Mouse (Mus musculus) midbrain, embryonic 12.5 days (tissue): ENCODE results near the gene Ropn1l. TPM values are rescaled to one million over a fixed set of nuclear protein-coding genes. Genes with fewer than 3 reads are reported as not detected.

ENCODE experiments used
- ATAC-seq: fragments of 200-750 bp; cut with Nextera tagmentation; 2 replicates; pipeline ENCODE4 v1.8.0; 2017; ENCODE audit warnings: low read depth, moderate TSS enrichment, moderate library complexity; ENCODE audit not compliant: low FRiP score
- H3K27ac ChIP-seq: fragments of 300-500 bp; sonication (generic); replicated peaks from 2 replicates; pipeline ENCODE4 v1.5.1; 2016; ENCODE audit warnings: mild to moderate bottlenecking
- H3K27me3 ChIP-seq: fragments of 300-500 bp; sonication (generic); 2 replicates; pipeline ENCODE4 v1.6.1; 2016; ENCODE audit warnings: mild to moderate bottlenecking
- H3K36me3 ChIP-seq: fragments of 300-500 bp; sonication (generic); 2 replicates; pipeline ENCODE4 v1.6.1; 2016
- H3K4me1 ChIP-seq: fragments of 300-500 bp; sonication (generic); 2 replicates; pipeline ENCODE4 v1.6.1; 2016
- H3K4me2 ChIP-seq: fragments of 300-500 bp; sonication (generic); replicated peaks from 2 replicates; pipeline ENCODE4 v1.6.1; 2016; ENCODE audit warnings: mild to moderate bottlenecking, moderate library complexity
- H3K4me3 ChIP-seq: fragments of 300-500 bp; sonication (generic); 2 replicates; pipeline ENCODE4 v1.5.1; 2016; ENCODE audit warnings: mild to moderate bottlenecking
- H3K9ac ChIP-seq: fragments of 300-500 bp; sonication (generic); replicated peaks from 2 replicates; pipeline ENCODE4 v1.6.1; 2016; ENCODE audit warnings: mild to moderate bottlenecking, moderate library complexity
- H3K9me3 ChIP-seq: fragments of 300-500 bp; sonication (generic); 2 replicates; pipeline ENCODE4 v1.6.1; 2016; ENCODE audit warnings: mild to moderate bottlenecking
- WGBS: fragments of 180-500 bp; shearing (Covaris S2); methylation state at CpG from one replicate; pipeline ENCODE4 v1.1.7; 2016; 5-methylcytosine and 5-hydroxymethylcytosine counted together
- polyA plus RNA-seq: library from polyadenylated mRNA; unstranded; fragments of >200 nt; fragmentation: Nextera tagmentation; extraction: Ambion mirVana; gene quantifications from 2 replicates; pipeline ENCODE4 v1.2.1, GENCODE M21; 2016

Ropn1l gene
- polyA plus RNA-seq, 1 experiment from 2014 or later: 1.9 TPM

- no peaks in the 10 kb centered on the region for H3K4me1 ChIP-seq
- no peak overlapping the region for H3K4me2 ChIP-seq
- H3K9ac ChIP-seq: no peak overlapping the region
- no peak overlapping the region for H3K27ac ChIP-seq
- no peak overlapping the region for H3K4me3 ChIP-seq
- no peaks in the 10 kb centered on the region for H3K27me3 ChIP-seq
- no peaks in the 10 kb centered on the region for H3K9me3 ChIP-seq
- 90% methylated on average over 5 of the region's 5 CpGs for WGBS
- no peak for ATAC-seq
- H3K36me3 ChIP-seq: peaks cover 82% of the 10 kb centered on the region
Measured at GRCm38 (mm10) chr15:31466295-31466694, 12.8 kb upstream of the Ropn1l start.

- no peaks in the 10 kb centered on the region for H3K27me3 ChIP-seq
- no peak overlapping the region for H3K9ac ChIP-seq
- H3K4me1 ChIP-seq: no peaks in the 10 kb centered on the region
- no peak overlapping the region for H3K4me3 ChIP-seq
- 91% methylated on average over 2 of the region's 2 CpGs for WGBS
- no peak for ATAC-seq
- H3K27ac ChIP-seq: no peak overlapping the region
- no peaks in the 10 kb centered on the region for H3K9me3 ChIP-seq
- H3K4me2 ChIP-seq: no peak overlapping the region
- peaks cover 84% of the 10 kb centered on the region for H3K36me3 ChIP-seq
Measured at GRCm38 (mm10) chr15:31465806-31466205, 12.3 kb upstream of the Ropn1l start.

GRCm38 (mm10) chr15:31460571-31460970 lies 7.0 kb upstream of the Ropn1l start:
- H3K4me2 ChIP-seq: no peak overlapping the region
- H3K4me3 ChIP-seq: no peak overlapping the region
- no peak for ATAC-seq
- peaks cover 81% of the 10 kb centered on the region for H3K36me3 ChIP-seq
- no peak overlapping the region for H3K9ac ChIP-seq
- H3K27ac ChIP-seq: no peak overlapping the region
- no peaks in the 10 kb centered on the region for H3K4me1 ChIP-seq
- 94% methylated on average over 2 of the region's 2 CpGs for WGBS
- no peaks in the 10 kb centered on the region for H3K9me3 ChIP-seq
- no peaks in the 10 kb centered on the region for H3K27me3 ChIP-seq

- Histone ChIP-seq H3K27me3 (no peaks in the 10 kb centered on the region), H3K4me2 (no peak overlapping the region), H3K4me3 (no peak overlapping the region), H3K9ac (no peak overlapping the region), H3K4me1 (no peaks in the 10 kb centered on the region), H3K27ac (no peak overlapping the region), H3K9me3 (no peaks in the 10 kb centered on the region), H3K36me3 (peaks cover 61% of the 10 kb centered on the region)
- ATAC-seq: no peak
- WGBS: 89% methylated on average over 7 of the region's 7 CpGs
Measured at GRCm38 (mm10) chr15:31458081-31458480, 4.5 kb upstream of the Ropn1l start.

- H3K4me1 ChIP-seq: 0 out of 2 replicates have a peak, but pooled peaks cover 2% of the 10 kb centered on the region
- peaks cover 44% of the 10 kb centered on the region for H3K36me3 ChIP-seq
- no peak for ATAC-seq
- H3K4me2 ChIP-seq: no peak overlapping the region
- no peak overlapping the region for H3K4me3 ChIP-seq
- H3K9ac ChIP-seq: no peak overlapping the region
- no peaks in the 10 kb centered on the region for H3K9me3 ChIP-seq
- WGBS: 91% methylated on average over 5 of the region's 5 CpGs
- H3K27me3 ChIP-seq: peaks cover 7% of the 10 kb centered on the region; the same call in 1 of the 2 replicates
- no peak overlapping the region for H3K27ac ChIP-seq
Measured at GRCm38 (mm10) chr15:31456381-31456780, 2.8 kb upstream of the Ropn1l start.

GRCm38 (mm10) chr15:31454861-31455295 lies 1.3 kb upstream of the Ropn1l start:
- H3K4me2 ChIP-seq: no peak overlapping the region
- no peak overlapping the region for H3K4me3 ChIP-seq
- no peak overlapping the region for H3K27ac ChIP-seq
- H3K9me3 ChIP-seq: no peaks in the 10 kb centered on the region
- H3K9ac ChIP-seq: no peak overlapping the region
- WGBS: 78% methylated on average over 7 of the region's 7 CpGs
- ATAC-seq: no peak
- peaks cover 12% of the 10 kb centered on the region; the same call in 1 of the 2 replicates for H3K27me3 ChIP-seq
- 0 out of 2 replicates have a peak, but pooled peaks cover 2% of the 10 kb centered on the region for H3K4me1 ChIP-seq
- peaks cover 29% of the 10 kb centered on the region for H3K36me3 ChIP-seq

GRCm38 (mm10) chr15:31454096-31454860 lies 741 bp upstream of the Ropn1l start:
- H3K27me3 ChIP-seq: peaks cover 12% of the 10 kb centered on the region; the same call in 1 of the 2 replicates
- peak overlapping the region; percentile 74; the same call in 1 of the 2 replicates for H3K27ac ChIP-seq
- peak overlapping the region; percentile 69 for H3K4me2 ChIP-seq
- H3K4me3 ChIP-seq: peak overlapping the region; percentile 62
- H3K9ac ChIP-seq: no peak overlapping the region
- no peaks in the 10 kb centered on the region for H3K9me3 ChIP-seq
- WGBS: 57% methylated on average over 10 of the region's 10 CpGs
- 0 out of 2 replicates have a peak, but pooled peaks cover 2% of the 10 kb centered on the region for H3K4me1 ChIP-seq
- no peak for ATAC-seq
- H3K36me3 ChIP-seq: peaks cover 23% of the 10 kb centered on the region

- H3K4me2 ChIP-seq: peak overlapping the region; percentile 69
- 58% methylated on average over 18 of the region's 18 CpGs for WGBS
- H3K27me3 ChIP-seq: peaks cover 12% of the 10 kb centered on the region; the same call in 1 of the 2 replicates
- 0 out of 2 replicates have a peak, but pooled peaks cover 7% of the 10 kb centered on the region for H3K36me3 ChIP-seq
- 0 out of 2 replicates have a peak, but pooled peaks cover 2% of the 10 kb centered on the region for H3K4me1 ChIP-seq
- ATAC-seq: no peak
- H3K27ac ChIP-seq: no peak overlapping the region
- peak overlapping the region; percentile 68 for H3K9ac ChIP-seq
- peak overlapping the region; percentile 62 for H3K4me3 ChIP-seq
- H3K9me3 ChIP-seq: no peaks in the 10 kb centered on the region
Measured at GRCm38 (mm10) chr15:31452336-31453097, 1.0 kb downstream of the Ropn1l start.

- Histone ChIP-seq H3K36me3 (0 out of 2 replicates have a peak, but pooled peaks cover 1% of the 10 kb centered on the region), H3K4me2 (no peak overlapping the region), H3K4me1 (0 out of 2 replicates have a peak, but pooled peaks cover 2% of the 10 kb centered on the region), H3K4me3 (no peak overlapping the region), H3K27me3 (peaks cover 12% of the 10 kb centered on the region; the same call in 1 of the 2 replicates), H3K27ac (no peak overlapping the region), H3K9ac (no peak overlapping the region), H3K9me3 (no peaks in the 10 kb centered on the region)
- 18% methylated on average over 2 of the region's 2 CpGs for WGBS
- no peak for ATAC-seq
Measured at GRCm38 (mm10) chr15:31449772-31450171, 3.8 kb downstream of the Ropn1l start.

- H3K4me2 ChIP-seq: no peak overlapping the region
Measured at GRCm38 (mm10) chr15:31447121-31447520, 6.4 kb downstream of the Ropn1l start.

GRCm38 (mm10) chr15:31442698-31443097 lies 10.8 kb downstream of the Ropn1l start:
- Histone ChIP-seq H3K9me3 (no peaks in the 10 kb centered on the region), H3K27me3 (no peaks in the 10 kb centered on the region), H3K36me3 (no peaks in the 10 kb centered on the region), H3K9ac (no peak overlapping the region), H3K27ac (no peak overlapping the region), H3K4me1 (no peaks in the 10 kb centered on the region), H3K4me2 (no peak overlapping the region), H3K4me3 (no peak overlapping the region)
- no peak for ATAC-seq
- WGBS: 87% methylated on average over 4 of the region's 4 CpGs

More at GRCm38 (mm10) chr15:31447121-31447520, 6.4 kb downstream of the Ropn1l start:
- Histone ChIP-seq H3K27ac (no peak overlapping the region), H3K36me3 (no peaks in the 10 kb centered on the region), H3K9ac (no peak overlapping the region), H3K4me1 (no peaks in the 10 kb centered on the region), H3K27me3 (0 out of 2 replicates have a peak, but pooled peaks cover 6% of the 10 kb centered on the region), H3K9me3 (no peaks in the 10 kb centered on the region), H3K4me3 (no peak overlapping the region)
- 53% methylated on average over 7 of the region's 7 CpGs for WGBS
- peak; percentile 47 for ATAC-seq

GRCm38 (mm10) chr15:31441996-31442395 lies 11.5 kb downstream of the Ropn1l start:
- H3K4me1 ChIP-seq: no peaks in the 10 kb centered on the region
- H3K27me3 ChIP-seq: no peaks in the 10 kb centered on the region
- no peak for ATAC-seq
- 82% methylated on average over 6 of the region's 6 CpGs for WGBS
- H3K27ac ChIP-seq: no peak overlapping the region
- H3K4me2 ChIP-seq: no peak overlapping the region
- H3K4me3 ChIP-seq: no peak overlapping the region
- no peaks in the 10 kb centered on the region for H3K9me3 ChIP-seq
- no peak overlapping the region for H3K9ac ChIP-seq
- no peaks in the 10 kb centered on the region for H3K36me3 ChIP-seq
